ENCODE assay signal across 22 mouse cellular contexts in the genomic region with DNA sequence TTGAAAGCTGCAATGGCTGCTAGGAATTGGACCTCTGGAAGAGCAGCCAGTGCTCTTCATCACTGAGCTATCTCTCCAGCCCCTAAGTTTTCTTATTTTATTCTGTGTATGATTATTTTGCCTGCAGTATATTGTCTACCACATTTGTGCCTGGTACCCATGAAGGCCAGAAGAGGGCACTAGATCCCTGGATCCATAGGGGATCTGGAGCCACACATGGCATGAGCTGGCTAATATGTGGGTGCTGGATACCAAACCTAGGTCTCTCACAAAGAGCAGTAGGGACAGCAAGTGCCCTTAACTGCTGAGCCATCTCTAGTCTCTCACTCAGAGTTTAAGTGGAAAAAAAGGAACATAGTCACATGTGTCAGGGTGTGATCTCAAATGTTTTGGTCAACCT. TPM values are rescaled to one million over a fixed set of nuclear protein-coding genes. Genes with fewer than 3 reads are reported as not detected.
DNase-seq lines count a peak whose midpoint lies in the region; ATAC-seq and TF ChIP-seq lines count a peak whose summit lies in the region.
"Had no signal": no experiment of that assay in that cellular context is flagged by ENCODE, and none has a peak within 500 bp of the region (broad histone marks: within the 10 kb centered on the region; RNA-seq: fewer than 3 reads in every experiment).

No protein-coding gene starts in this region.

- no peak for TF ChIP-seq POLR2A in bone marrow, adult 2 months (IDR thresholded peaks at IDR 0.05; ENCODE audit: borderline replicate concordance, control insufficient read depth, low read depth, low read length)

- no peak overlapping the region for H3K4me3 ChIP-seq in intestine, embryonic 16.5 days (ENCODE audit: low read length)
- H3K4me3 ChIP-seq in intestine, embryonic 15.5 days (replicated peaks) = no peak overlapping the region
- no peak overlapping the region for H3K4me3 ChIP-seq in lung, embryonic 14.5 days (ENCODE audit: low read depth, low read length)
- H3K4me3 ChIP-seq in E14TG2a.4 (replicated peaks; ENCODE audit: low read length) = no peak overlapping the region
- H3K4me3 ChIP-seq in bone marrow, adult 2 months (replicated peaks; ENCODE audit: control insufficient read depth, low read depth, low read length) = no peak overlapping the region
- H3K4me3 ChIP-seq: embryonic facial prominence, embryonic 15.5 days; forebrain, embryonic 10.5 days; hindbrain, embryonic 13.5 days; limb, embryonic 15.5 days; neural tube, embryonic 15.5 days had no signal

- H3K36me3 ChIP-seq in intestine, embryonic 16.5 days (ENCODE audit: control insufficient read depth, insufficient read depth, low read length) = peaks cover 3% of the 10 kb centered on the region; the same call in 1 of the 2 replicates
- no peaks in the 10 kb centered on the region; the same call in 1 of the 2 replicates for H3K36me3 ChIP-seq in intestine, embryonic 15.5 days
- H3K36me3 ChIP-seq in lung, embryonic 14.5 days (ENCODE audit: insufficient read depth) = no peaks in the 10 kb centered on the region
- peaks cover 36% of the 10 kb centered on the region for H3K36me3 ChIP-seq in E14TG2a.4 (ENCODE audit: insufficient read depth, low read length)

- H3K27ac ChIP-seq in intestine, embryonic 16.5 days (ENCODE audit: low read length) = no peak overlapping the region
- no peak overlapping the region for H3K27ac ChIP-seq in intestine, embryonic 15.5 days
- H3K27ac ChIP-seq in lung, embryonic 14.5 days (ENCODE audit: low read depth) = no peak overlapping the region
- H3K27ac ChIP-seq in bone marrow, adult 2 months (ENCODE audit: control insufficient read depth, insufficient read depth, low read depth, low read length, poor library complexity) = no peak overlapping the region
- H3K27ac ChIP-seq: embryonic facial prominence, embryonic 15.5 days; forebrain, embryonic 10.5 days; hindbrain, embryonic 13.5 days; limb, embryonic 15.5 days; neural tube, embryonic 15.5 days had no signal

- TF ChIP-seq CTCF in lung, embryonic 14.5 days (IDR thresholded peaks at IDR 0.05; ENCODE audit: low read depth) = peak; percentile 40
- peak; percentile 47 for TF ChIP-seq CTCF in E14TG2a.4 (conservative IDR thresholded peaks at IDR 0.05; ENCODE audit: low read length)
- TF ChIP-seq CTCF in bone marrow, adult 2 months (IDR thresholded peaks at IDR 0.05; ENCODE audit: control insufficient read depth, insufficient read depth, low read length) = peak; percentile 27; the same call in 1 of the 2 replicates

- 0 out of 2 replicates have a peak, but pooled peaks have one; percentile 28 for ATAC-seq in intestine, embryonic 16.5 days
- no peak for ATAC-seq in intestine, embryonic 15.5 days
- no peak for ATAC-seq in lung, embryonic 14.5 days (ENCODE audit: insufficient read depth)

- H3K27me3 ChIP-seq in intestine, embryonic 16.5 days (replicated peaks; ENCODE audit: control insufficient read depth, insufficient read depth, low read length) = no peaks in the 10 kb centered on the region
- H3K27me3 ChIP-seq in intestine, embryonic 15.5 days (replicated peaks) = no peaks in the 10 kb centered on the region
- no peaks in the 10 kb centered on the region for H3K27me3 ChIP-seq in lung, embryonic 14.5 days (ENCODE audit: insufficient read depth, low read length)
- H3K27me3 ChIP-seq in E14TG2a.4 (ENCODE audit: insufficient read depth, low read length) = no peaks in the 10 kb centered on the region
- H3K27me3 ChIP-seq: embryonic facial prominence, embryonic 15.5 days; hindbrain, embryonic 13.5 days; limb, embryonic 15.5 days; neural tube, embryonic 15.5 days had no signal

- H3K9ac ChIP-seq in intestine, embryonic 16.5 days (ENCODE audit: low read depth, low read length) = no peak overlapping the region
- H3K9ac ChIP-seq in intestine, embryonic 15.5 days = no peak overlapping the region
- no peak overlapping the region for H3K9ac ChIP-seq in lung, embryonic 14.5 days
- H3K9ac ChIP-seq: embryonic facial prominence, embryonic 15.5 days; hindbrain, embryonic 13.5 days; limb, embryonic 15.5 days; neural tube, embryonic 15.5 days had no signal

- no peak overlapping the region for H3K4me2 ChIP-seq in intestine, embryonic 16.5 days (ENCODE audit: low read depth, low read length)
- H3K4me2 ChIP-seq in intestine, embryonic 15.5 days (replicated peaks) = no peak overlapping the region
- no peak overlapping the region for H3K4me2 ChIP-seq in lung, embryonic 14.5 days
- H3K4me2 ChIP-seq: embryonic facial prominence, embryonic 15.5 days; hindbrain, embryonic 13.5 days; limb, embryonic 15.5 days; neural tube, embryonic 15.5 days had no signal

- H3K4me1 ChIP-seq in intestine, embryonic 16.5 days (ENCODE audit: control insufficient read depth, insufficient read depth, low read length) = no peaks in the 10 kb centered on the region; the same call in 1 of the 2 replicates
- H3K4me1 ChIP-seq in intestine, embryonic 15.5 days (replicated peaks) = no peaks in the 10 kb centered on the region
- no peaks in the 10 kb centered on the region for H3K4me1 ChIP-seq in lung, embryonic 14.5 days (ENCODE audit: insufficient read depth)
- H3K4me1 ChIP-seq in E14TG2a.4 (replicated peaks; ENCODE audit: low read depth, low read length) = no peaks in the 10 kb centered on the region
- H3K4me1 ChIP-seq in bone marrow, adult 2 months (ENCODE audit: control insufficient read depth, insufficient read depth, low read length) = no peaks in the 10 kb centered on the region
- H3K4me1 ChIP-seq: embryonic facial prominence, embryonic 15.5 days; limb, embryonic 15.5 days; neural tube, embryonic 15.5 days had no signal

- no peaks in the 10 kb centered on the region for H3K9me3 ChIP-seq in intestine, embryonic 16.5 days (ENCODE audit: control insufficient read depth, low read length)
- H3K9me3 ChIP-seq in intestine, embryonic 15.5 days = no peaks in the 10 kb centered on the region
- H3K9me3 ChIP-seq in lung, embryonic 14.5 days (ENCODE audit: low read depth, low read length) = no peaks in the 10 kb centered on the region
- H3K9me3 ChIP-seq in E14TG2a.4 (ENCODE audit: low read length) = peaks cover 45% of the 10 kb centered on the region
- H3K9me3 ChIP-seq: embryonic facial prominence, embryonic 15.5 days; forebrain, embryonic 10.5 days; hindbrain, embryonic 13.5 days; limb, embryonic 15.5 days; neural tube, embryonic 15.5 days had no signal

- DNase-seq in lung, embryonic 14.5 days = no peak
- no peak for DNase-seq in lung, postnatal 25 days (ENCODE audit: low spot score)
- DNase-seq in cerebellum, adult 8-10 months = no peak
- DNase-seq in adrenal gland, adult (ENCODE audit: inconsistent age in 2 of 2, low spot score in 1 of 2) = no peak
- DNase-seq: adrenal gland, postnatal 25 days; B cell, adult 2 months; cerebellum, adult 9-11 months; embryo, embryonic 11 days; gastrocnemius, postnatal 10 days; heart, postnatal 14 days; kidney, adult 18-20 months; kidney, postnatal 25 days; lung, postnatal 14 days had no signal

RNA-seq across cellular contexts. Expression of a gene that starts 12.5 kb away (rescaled TPM):
- 27.9 and 29.5 TPM in 2 replicates for polyA plus RNA-seq in intestine, embryonic 16.5 days (2015; fragmentation: Nextera tagmentation; extraction: Ambion mirVana)
- 30.1 and 30.7 TPM in 2 replicates for polyA plus RNA-seq in intestine, embryonic 15.5 days (2015; fragmentation: Nextera tagmentation; extraction: Ambion mirVana)
- 43.5 and 48.4 TPM in 2 replicates for polyA plus RNA-seq in lung, embryonic 14.5 days (2014; fragmentation: Nextera tagmentation; extraction: Ambion mirVana)
- polyA plus RNA-seq in bone marrow, adult 2 months (2011; ENCODE audit: insufficient read depth, insufficient read length, low replicate concordance, missing spikeins) = 12.5 and 15.7 TPM in 2 replicates

RNA-seq across cellular contexts. Expression of a gene that starts 12.5 kb away (rescaled TPM):
- polyA plus RNA-seq in intestine, embryonic 16.5 days (2015; fragmentation: Nextera tagmentation; extraction: Ambion mirVana) = 121 and 130 TPM in 2 replicates
- polyA plus RNA-seq in intestine, embryonic 15.5 days (2015; fragmentation: Nextera tagmentation; extraction: Ambion mirVana) = 107 and 147 TPM in 2 replicates
- 119 and 137 TPM in 2 replicates for polyA plus RNA-seq in lung, embryonic 14.5 days (2014; fragmentation: Nextera tagmentation; extraction: Ambion mirVana)
- polyA plus RNA-seq in bone marrow, adult 2 months (2011; ENCODE audit: insufficient read depth, insufficient read length, low replicate concordance, missing spikeins) = 24.8 and 32.2 TPM in 2 replicates

RNA-seq across cellular contexts. Expression of a gene that starts 17.5 kb away (rescaled TPM):
- polyA plus RNA-seq in intestine, embryonic 16.5 days (2015; fragmentation: Nextera tagmentation; extraction: Ambion mirVana) = 69.0 and 91.0 TPM in 2 replicates
- 81.9 and 89.6 TPM in 2 replicates for polyA plus RNA-seq in intestine, embryonic 15.5 days (2015; fragmentation: Nextera tagmentation; extraction: Ambion mirVana)
- polyA plus RNA-seq in lung, embryonic 14.5 days (2014; fragmentation: Nextera tagmentation; extraction: Ambion mirVana) = 25.8 and 30.8 TPM in 2 replicates
- polyA plus RNA-seq in bone marrow, adult 2 months (2011; ENCODE audit: insufficient read depth, insufficient read length, low replicate concordance, missing spikeins) = 1.6 TPM in 1 of 2 replicates, not detected in the other
- polyA plus RNA-seq: hindbrain, embryonic 13.5 days had no signal

RNA-seq across cellular contexts. Expression of a gene that starts 44.9 kb away (rescaled TPM):
- polyA plus RNA-seq in intestine, embryonic 16.5 days (2015; fragmentation: Nextera tagmentation; extraction: Ambion mirVana) = 17.6 and 18.7 TPM in 2 replicates
- 20.3 and 20.8 TPM in 2 replicates for polyA plus RNA-seq in intestine, embryonic 15.5 days (2015; fragmentation: Nextera tagmentation; extraction: Ambion mirVana)
- polyA plus RNA-seq in lung, embryonic 14.5 days (2014; fragmentation: Nextera tagmentation; extraction: Ambion mirVana) = 26.0 and 36.5 TPM in 2 replicates
- 2.4 TPM in 1 of 2 replicates, not detected in the other for polyA plus RNA-seq in bone marrow, adult 2 months (2011; ENCODE audit: insufficient read depth, insufficient read length, low replicate concordance, missing spikeins)

Comparison
In these comparisons a context has a peak if more than half of its experiments do, and no peak if none do; other contexts are left out.
1. RNA of a gene that starts 17.5 kb away (polyA plus RNA-seq): 69.0 to 91.0 TPM in intestine, embryonic 16.5 days, 81.9 to 89.6 TPM in intestine, embryonic 15.5 days and 25.8 to 30.8 TPM in lung, embryonic 14.5 days; 1.6 TPM in bone marrow, adult 2 months; every median in the first group is over 10 times any median in the second.
2. Peak in every context shown above with its lines, with median percentiles within 50 percentile points of each other: CTCF ChIP-seq.